Mouse (Mus musculus): ENCODE data around the gene Sh3bgrl3.

DNA sequence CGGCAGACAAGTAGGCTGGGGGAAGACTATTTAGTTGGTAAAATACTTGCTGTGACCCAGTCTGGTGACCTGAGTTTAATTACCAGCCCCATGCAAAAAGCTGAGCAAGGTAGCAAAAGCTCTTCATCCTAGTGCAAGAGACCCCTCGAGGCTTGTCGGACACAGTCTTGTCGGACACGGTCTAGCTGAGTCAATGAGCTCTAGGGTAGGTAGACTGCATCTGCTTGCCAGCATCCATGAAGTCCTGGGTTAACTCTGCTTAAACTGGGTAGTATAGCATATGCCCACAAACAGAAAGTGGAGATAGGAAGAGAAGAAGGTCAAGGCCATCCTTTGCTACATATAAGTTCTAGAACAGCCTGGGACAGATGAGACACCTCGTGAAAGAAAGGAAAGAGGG is 30.2 kb upstream of the Sh3bgrl3 start:
- TF ChIP-seq CTCF (IDR thresholded peaks at IDR 0.05; ENCODE audit: insufficient read depth, low read depth, low read length): no peak
- TF ChIP-seq POLR2A (IDR thresholded peaks at IDR 0.05; ENCODE audit: insufficient read depth, low read depth, low read length): no peak

Measured in olfactory bulb, adult 2 months (tissue).